Mouse (Mus musculus) liver, adult (tissue): ENCODE measurements around the gene 1700021F05Rik.
A peak's percentile ranks its signal among the peaks of the same experiment; 100 is the strongest.

Experiments
- GATA4 ChIP-seq: IDR thresholded peaks from 2 replicates; pipeline ENCODE4 v1.6.1; 2014; ENCODE audit warnings: mild to moderate bottlenecking, low read length; ENCODE audit not compliant: insufficient replicate concordance

Gene 1700021F05Rik

GRCm38 (mm10) chr10:43540442-43541152 lies at the start of gene 1700021F05Rik:
Gene 1700021F05Rik (minus strand): TSS chr10:43540994.
- TF ChIP-seq GATA4 = peak; percentile 45; the same call in 1 of the 2 replicates

GRCm38 (mm10) chr10:43588470-43589177 lies 47.8 kb upstream of the 1700021F05Rik start:
- TF ChIP-seq GATA4 = no peak

- no peak for TF ChIP-seq GATA4
Measured at GRCm38 (mm10) chr10:43584538-43584937, 43.7 kb upstream of the 1700021F05Rik start.

GRCm38 (mm10) chr10:43581260-43581659 lies 40.5 kb upstream of the 1700021F05Rik start:
- TF ChIP-seq GATA4 = no peak

- no peak for TF ChIP-seq GATA4
Measured at GRCm38 (mm10) chr10:43580649-43581078, 39.9 kb upstream of the 1700021F05Rik start.

- no peak for TF ChIP-seq GATA4
Measured at GRCm38 (mm10) chr10:43579381-43580261, 38.8 kb upstream of the 1700021F05Rik start.

GRCm38 (mm10) chr10:43578754-43579380 lies 38.1 kb upstream of the 1700021F05Rik start:
- TF ChIP-seq GATA4 = no peak

- TF ChIP-seq GATA4 = no peak
Measured at GRCm38 (mm10) chr10:43578366-43578753, 37.6 kb upstream of the 1700021F05Rik start.

GRCm38 (mm10) chr10:43577997-43578331 lies 37.2 kb upstream of the 1700021F05Rik start, which contains the start of gene Cd24a:
Gene Cd24a (plus strand): TSS chr10:43578284.
- no peak for TF ChIP-seq GATA4

GRCm38 (mm10) chr10:43577299-43577996 lies 36.7 kb upstream of the 1700021F05Rik start:
- no peak for TF ChIP-seq GATA4

- TF ChIP-seq GATA4 = no peak
Measured at GRCm38 (mm10) chr10:43574956-43575355, 34.2 kb upstream of the 1700021F05Rik start.

GRCm38 (mm10) chr10:43574352-43574751 lies 33.6 kb upstream of the 1700021F05Rik start:
- no peak for TF ChIP-seq GATA4

GRCm38 (mm10) chr10:43561311-43561710 lies 20.5 kb upstream of the 1700021F05Rik start:
- no peak for TF ChIP-seq GATA4

- TF ChIP-seq GATA4 = no peak
Measured at GRCm38 (mm10) chr10:43560765-43561164, 20.0 kb upstream of the 1700021F05Rik start.
